Mouse (Mus musculus) brain, embryonic 14.5 days (tissue): ENCODE measurements at regions not wholly inside any gene's neighbourhood (a gene's known extent, or its start where the extent isn't known, plus 50 kb on each side); places are given as distances from the start of the nearest gene placed in this dataset.

ENCODE experiments used
- CTCF ChIP-seq: fragments of 200-500 bp; IDR thresholded peaks from 2 replicates; pipeline ENCODE4 v1.5.1; 2012; ENCODE audit warnings: inconsistent platforms, mild to moderate bottlenecking, moderate library complexity, borderline replicate concordance; ENCODE audit not compliant: insufficient read depth, insufficient read length; ENCODE audit errors: extremely low read depth
- POLR2A ChIP-seq: fragments of 200-500 bp; IDR thresholded peaks from 2 replicates; pipeline ENCODE4 v1.6.1; 2012; ENCODE audit warnings: mild to moderate bottlenecking, inconsistent platforms, borderline replicate concordance; ENCODE audit not compliant: poor library complexity, insufficient read depth, insufficient read length, severe bottlenecking; ENCODE audit errors: extremely low read depth

- TF ChIP-seq POLR2A (no peak), CTCF (no peak)
Measured at GRCm38 (mm10) chr17:79497629-79498028, 114.0 kb upstream of the Rmdn2 start.
